Mouse (Mus musculus) heart, adult 2 months (tissue): ENCODE measurements around the gene R3hdm1. TPM values are rescaled to one million over a fixed set of nuclear protein-coding genes. Genes with fewer than 3 reads are reported as not detected.
"Not testable (repeated sequence)": the region's sequence is repeated elsewhere in the genome, so short reads cannot be mapped to it uniquely, and the experiment has no call there.

Source experiments
- DNase-seq, 2 experiments: peaks; one replicate each; pipeline ENCODE4 v3.0.0; 2021
- H3K27ac ChIP-seq: fragments of 200-600 bp; 2 replicates; pipeline ENCODE4 v1.8.1; 2022
- H3K27me3 ChIP-seq: fragments of 200-500 bp; 2 replicates; pipeline ENCODE4 v1.6.1; 2012; ENCODE audit warnings: mild to moderate bottlenecking, low read length, inconsistent platforms, mixed read lengths; ENCODE audit not compliant: control insufficient read depth, insufficient read depth
- H3K36me3 ChIP-seq: fragments of 200-500 bp; 2 replicates; pipeline ENCODE4 v1.6.1; 2012; ENCODE audit warnings: low read length, inconsistent platforms; ENCODE audit not compliant: control insufficient read depth, insufficient read depth
- H3K4me1 ChIP-seq: fragments of 200-500 bp; 2 replicates; pipeline ENCODE4 v1.6.1; 2011; ENCODE audit warnings: low read length; ENCODE audit not compliant: control insufficient read depth, insufficient read depth
- H3K4me3 ChIP-seq: fragments of 200-600 bp; 2 replicates; pipeline ENCODE4 v1.8.1; 2022
- H3K79me2 ChIP-seq: fragments of 200-500 bp; replicated peaks from 2 replicates; pipeline ENCODE4 v1.6.1; 2012; ENCODE audit warnings: mild to moderate bottlenecking, inconsistent platforms, low read length, moderate library complexity, mixed read lengths; ENCODE audit not compliant: control insufficient read depth, insufficient read depth
- H3K9ac ChIP-seq: fragments of 200-500 bp; 2 replicates; pipeline ENCODE4 v1.6.1; 2012; ENCODE audit warnings: low read depth, mild to moderate bottlenecking, control low read depth, inconsistent platforms, low read length, mixed read lengths
- CTCF ChIP-seq: fragments of 200-600 bp; IDR thresholded peaks from 2 replicates; pipeline ENCODE4 v1.8.1; 2022; ENCODE audit warnings: antibody characterized with exemption, mild to moderate bottlenecking, moderate library complexity
- EP300 ChIP-seq: fragments of 200-500 bp; IDR thresholded peaks from 2 replicates; pipeline ENCODE4 v1.6.1; 2011; ENCODE audit warnings: low read depth, low read length, control low read depth; ENCODE audit not compliant: insufficient read depth
- POLR2A ChIP-seq: fragments of 200-500 bp; IDR thresholded peaks from 2 replicates; pipeline ENCODE4 v1.6.1; 2011; ENCODE audit warnings: mild to moderate bottlenecking, low read depth, low read length, control low read depth; ENCODE audit not compliant: insufficient read depth
- WGBS: fragments of 180-500 bp; shearing (Covaris S2); methylation state at CpG from one replicate; pipeline ENCODE4 v1.1.7; 2018; 5-methylcytosine and 5-hydroxymethylcytosine counted together
- intact Hi-C: fragments of 180-260 bp; cut with DNase I; formaldehyde crosslinking; loops from one replicate; pipeline ENCODE4 v1.15.1; 2025
- polyA plus RNA-seq: library from polyadenylated mRNA; depleted of rRNA; stranded (reverse); fragments of >200 nt; gene quantifications from 2 replicates; pipeline ENCODE4 v1.2.3, GENCODE M21; 2012
- total RNA-seq, 2 experiments: library from RNA; stranded (reverse); gene quantifications; 2 replicates each; pipeline ENCODE4 v1.2.3; 2021

R3hdm1 gene
- total and polyA plus RNA-seq, 3 experiments = 33.1 to 54.5 (median 47.8) TPM

- WGBS = under 1% methylated on average over 71 of the region's 71 CpGs
- DNase-seq = peak; percentile 93 to 97
Measured at GRCm38 (mm10) chr1:128243996-128244726, 141.1 kb downstream of the R3hdm1 start.

GRCm38 (mm10) chr1:128244727-128245355 is 141.7 kb downstream of the R3hdm1 start:
- Histone ChIP-seq H3K4me3 (peak overlapping the region; percentile 99), H3K9ac (peak overlapping the region; percentile 77), H3K4me1 (no peaks in the 10 kb centered on the region), H3K27me3 (no peaks in the 10 kb centered on the region), H3K36me3 (no peaks in the 10 kb centered on the region), H3K27ac (peak overlapping the region; percentile 94), H3K79me2 (peaks cover 2% of the 10 kb centered on the region)
- TF ChIP-seq CTCF = no peak
- intact Hi-C loops = loop anchor here (2.0 to 5.0 kb wide), 3 partner anchors 143 to 468 kb away; partner anchors contain the start of genes Dars, R3hdm1 and Zranb3
- DNase-seq = no peak
- under 1% methylated on average over 19 of the region's 19 CpGs for WGBS

More at GRCm38 (mm10) chr1:128243996-128244726, 141.1 kb downstream of the R3hdm1 start:
- peak overlapping the region; percentile 99 for H3K4me3 ChIP-seq
- intact Hi-C loops = loop anchor here (2.0 to 5.0 kb wide), 3 partner anchors 142 to 467 kb away; partner anchors contain the start of genes Dars, R3hdm1 and Zranb3
- H3K36me3 ChIP-seq = no peaks in the 10 kb centered on the region
- no peaks in the 10 kb centered on the region for H3K4me1 ChIP-seq
- TF ChIP-seq EP300 (peak; percentile 67; the same call in 1 of the 2 replicates), CTCF (no peak), POLR2A (peak; percentile 69)
- peak overlapping the region; percentile 77 for H3K9ac ChIP-seq
- H3K79me2 ChIP-seq = peaks cover 2% of the 10 kb centered on the region
- peak overlapping the region; percentile 94 for H3K27ac ChIP-seq
- H3K27me3 ChIP-seq = no peaks in the 10 kb centered on the region

DNA sequence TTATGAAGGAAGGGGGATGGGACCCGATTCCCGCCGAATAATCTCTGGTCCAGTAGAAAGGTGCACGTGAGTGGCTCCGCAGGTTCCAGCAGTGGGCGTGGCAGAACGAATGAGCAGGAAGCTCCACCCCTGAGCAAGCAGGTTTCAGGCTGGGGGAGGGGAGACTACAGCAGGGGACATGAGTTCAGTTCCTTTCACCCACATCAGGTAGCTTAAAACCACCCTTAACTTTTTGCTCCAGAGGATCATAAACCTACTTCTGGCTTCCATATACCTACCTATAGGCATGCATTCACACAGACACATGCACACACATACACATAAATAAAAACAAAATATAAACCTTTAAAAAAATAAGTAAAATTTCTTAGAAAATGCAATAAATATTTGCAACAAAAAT is 164.0 kb downstream of the R3hdm1 start:
- H3K27ac ChIP-seq, DNase-seq, H3K4me1 ChIP-seq, H3K9ac ChIP-seq, H3K27me3 ChIP-seq, H3K79me2 ChIP-seq, H3K36me3 ChIP-seq, intact Hi-C loops, H3K4me3 ChIP-seq: not testable (repeated sequence)
- 77% methylated on average over 7 of the region's 7 CpGs for WGBS

DNA sequence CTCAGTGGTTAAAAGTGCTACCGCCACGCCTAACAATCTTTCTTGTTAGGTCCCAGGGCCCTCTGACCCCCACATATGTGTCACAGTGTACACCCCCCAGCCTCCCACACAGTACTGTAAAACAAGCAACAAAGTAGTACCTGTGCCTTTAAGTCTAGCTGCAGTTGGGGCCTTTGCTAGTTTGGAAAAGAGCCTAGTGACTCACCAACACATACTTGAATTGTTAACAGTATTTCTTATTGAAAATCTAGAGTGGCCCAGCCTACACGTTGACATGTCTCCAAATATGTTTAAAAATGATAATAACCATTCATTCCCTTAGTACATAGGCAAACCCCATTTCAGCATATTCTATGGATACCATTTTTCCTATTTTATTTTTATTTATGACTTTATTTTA is 167.6 kb downstream of the R3hdm1 start:
- DNase-seq = no peak
- 80% methylated on average over 3 of the region's 3 CpGs for WGBS
- TF ChIP-seq EP300 = no peak
- TF ChIP-seq POLR2A = no peak
- TF ChIP-seq CTCF = no peak
- intact Hi-C loops = no loop called here
- Histone ChIP-seq H3K9ac (no peak overlapping the region), H3K36me3 (peaks cover 9% of the 10 kb centered on the region), H3K4me1 (no peaks in the 10 kb centered on the region), H3K27me3 (no peaks in the 10 kb centered on the region), H3K4me3 (no peak overlapping the region), H3K27ac (no peak overlapping the region), H3K79me2 (no peaks in the 10 kb centered on the region)

- H3K27me3 ChIP-seq = no peaks in the 10 kb centered on the region
- WGBS = 91% methylated on average over 1 of the region's 1 CpGs
- TF ChIP-seq POLR2A (no peak), EP300 (no peak), CTCF (no peak)
- no peak for DNase-seq
- no peak overlapping the region for H3K4me3 ChIP-seq
- no peak overlapping the region for H3K27ac ChIP-seq
- H3K79me2 ChIP-seq = no peaks in the 10 kb centered on the region
- H3K4me1 ChIP-seq = no peaks in the 10 kb centered on the region
- H3K36me3 ChIP-seq = peaks cover 5% of the 10 kb centered on the region
- H3K9ac ChIP-seq = no peak overlapping the region
- intact Hi-C loops = no loop called here
Measured at GRCm38 (mm10) chr1:128275908-128276307, 172.8 kb downstream of the R3hdm1 start.

- H3K36me3 ChIP-seq = peaks cover 3% of the 10 kb centered on the region
- no peaks in the 10 kb centered on the region for H3K27me3 ChIP-seq
- no peak overlapping the region for H3K27ac ChIP-seq
- intact Hi-C loops = no loop called here
- H3K4me1 ChIP-seq = no peaks in the 10 kb centered on the region
- no peak overlapping the region for H3K9ac ChIP-seq
- no peak overlapping the region for H3K4me3 ChIP-seq
- no peaks in the 10 kb centered on the region for H3K79me2 ChIP-seq
- WGBS = 96% methylated on average over 3 of the region's 3 CpGs
- no peak for TF ChIP-seq EP300
- no peak for DNase-seq
Measured at GRCm38 (mm10) chr1:128278563-128278962, 175.5 kb downstream of the R3hdm1 start.
